Mouse (Mus musculus): ENCODE measurements around the gene Pced1a.

GRCm38 (mm10) chr2:130374951-130375350 lies 49.5 kb downstream of the Pced1a start:
- TF ChIP-seq EP300 (IDR thresholded peaks at IDR 0.05; ENCODE audit: low read depth), result no peak
- TF ChIP-seq CTCF (IDR thresholded peaks at IDR 0.05; ENCODE audit: low read depth), result 0 out of 2 replicates have a peak, but pooled peaks have one; percentile 7

Measured in liver, postnatal 0 days (tissue).